Mouse (Mus musculus): ENCODE measurements around the gene Picalm.

GRCm38 (mm10) chr7:90138359-90138758 lies 8.3 kb downstream of the Picalm start:
- no peak for TF ChIP-seq CTCF (IDR thresholded peaks at IDR 0.05; ENCODE audit: extremely low read depth, insufficient read depth, insufficient read length, insufficient replicate concordance)
- TF ChIP-seq POLR2A (IDR thresholded peaks at IDR 0.05; ENCODE audit: low read depth, low read length) = no peak

Data from spleen, adult 2 months (tissue).